Mouse (Mus musculus): ENCODE results near the gene Hist1h4i. TPM values are rescaled to one million over a fixed set of nuclear protein-coding genes. Genes with fewer than 3 reads are reported as not detected.
A peak's percentile ranks its signal among the peaks of the same experiment; 100 is the strongest.
"Not testable (repeated sequence)": the region's sequence is repeated elsewhere in the genome, so short reads cannot be mapped to it uniquely, and the experiment has no call there.

Gene Hist1h4i
- polyA plus RNA-seq, 1 experiment from 2014 or later, result 10.6 TPM

- H3K4me3 ChIP-seq (ENCODE audit: low read length), result no peak overlapping the region
- no peaks in the 10 kb centered on the region for H3K9me3 ChIP-seq (replicated peaks; ENCODE audit: control insufficient read depth, low read length)
- ATAC-seq (replicated peaks; ENCODE audit: extremely low read depth, insufficient read depth, low FRiP score), result no peak
- H3K9ac ChIP-seq (ENCODE audit: low read length), result no peak overlapping the region
- H3K36me3 ChIP-seq (ENCODE audit: control insufficient read depth, insufficient read depth), result no peaks in the 10 kb centered on the region
- H3K4me2 ChIP-seq (ENCODE audit: low read depth, low read length), result no peak overlapping the region
- no peaks in the 10 kb centered on the region for H3K27me3 ChIP-seq (ENCODE audit: control insufficient read depth, insufficient read depth, low read length)
- 47% methylated on average over 2 of the region's 2 CpGs for WGBS
- peaks cover 20% of the 10 kb centered on the region for H3K4me1 ChIP-seq (ENCODE audit: control insufficient read depth, insufficient read depth, low read length)
- no peak overlapping the region for H3K27ac ChIP-seq (ENCODE audit: low read length)
Observed at GRCm38 (mm10) chr13:22045311-22045710, 4.1 kb upstream of the Hist1h4i start.

GRCm38 (mm10) chr13:22044432-22045155 is 3.4 kb upstream of the Hist1h4i start:
- H3K27ac ChIP-seq (ENCODE audit: low read length), result no peak overlapping the region
- WGBS, result 86% methylated on average over 6 of the region's 6 CpGs
- no peaks in the 10 kb centered on the region for H3K36me3 ChIP-seq (ENCODE audit: control insufficient read depth, insufficient read depth)
- H3K27me3 ChIP-seq (ENCODE audit: control insufficient read depth, insufficient read depth, low read length), result no peaks in the 10 kb centered on the region
- H3K9ac ChIP-seq (ENCODE audit: low read length), result no peak overlapping the region; the same call in 1 of the 2 replicates
- no peak for ATAC-seq (replicated peaks; ENCODE audit: extremely low read depth, insufficient read depth, low FRiP score)
- H3K4me3 ChIP-seq (ENCODE audit: low read length), result no peak overlapping the region
- peaks cover 22% of the 10 kb centered on the region for H3K4me1 ChIP-seq (ENCODE audit: control insufficient read depth, insufficient read depth, low read length)
- H3K4me2 ChIP-seq (ENCODE audit: low read depth, low read length), result peak overlapping the region; percentile 64
- H3K9me3 ChIP-seq (replicated peaks; ENCODE audit: control insufficient read depth, low read length), result no peaks in the 10 kb centered on the region

GRCm38 (mm10) chr13:22043503-22044431 is 2.6 kb upstream of the Hist1h4i start:
- Histone ChIP-seq H3K27ac (ENCODE audit: low read length) (peak overlapping the region; percentile 76), H3K4me1 (ENCODE audit: control insufficient read depth, insufficient read depth, low read length) (peaks cover 22% of the 10 kb centered on the region), H3K9ac (ENCODE audit: low read length) (peak overlapping the region; percentile 71), H3K4me2 (ENCODE audit: low read depth, low read length) (peak overlapping the region; percentile 64), H3K36me3 (ENCODE audit: control insufficient read depth, insufficient read depth) (no peaks in the 10 kb centered on the region), H3K27me3 (ENCODE audit: control insufficient read depth, insufficient read depth, low read length) (no peaks in the 10 kb centered on the region), H3K4me3 (ENCODE audit: low read length) (peak overlapping the region; percentile 43), H3K9me3 (replicated peaks; ENCODE audit: control insufficient read depth, low read length) (no peaks in the 10 kb centered on the region)
- WGBS, result 1% methylated on average over 11 of the region's 14 CpGs
- no peak for ATAC-seq (replicated peaks; ENCODE audit: extremely low read depth, insufficient read depth, low FRiP score)

GRCm38 (mm10) chr13:22042568-22043502 is 1.7 kb upstream of the Hist1h4i start, which contains the start of the genes Hist1h2ag and Hist1h2bj:
TSS of gene Hist1h2ag (minus strand) at chr13:22042944.
TSS of gene Hist1h2bj (plus strand) at chr13:22043214.
- Histone ChIP-seq H3K4me1 (ENCODE audit: control insufficient read depth, insufficient read depth, low read length) (peaks cover 22% of the 10 kb centered on the region), H3K9ac (ENCODE audit: low read length) (peak within 1 kb of the TSS; percentile 74), H3K4me3 (ENCODE audit: low read length) (peak within 1 kb of the TSS; percentile 49), H3K4me2 (ENCODE audit: low read depth, low read length) (peak within 1 kb of the TSS; percentile 68), H3K27ac (ENCODE audit: low read length) (peak within 1 kb of the TSS; percentile 88)
- H3K9me3 ChIP-seq (replicated peaks; ENCODE audit: control insufficient read depth, low read length); H3K27me3 ChIP-seq (ENCODE audit: control insufficient read depth, insufficient read depth, low read length); H3K36me3 ChIP-seq (ENCODE audit: control insufficient read depth, insufficient read depth): not testable (repeated sequence)
- ATAC-seq (replicated peaks; ENCODE audit: extremely low read depth, insufficient read depth, low FRiP score), result peak; percentile 88
- WGBS, result under 1% methylated on average over 40 of the region's 80 CpGs

DNA sequence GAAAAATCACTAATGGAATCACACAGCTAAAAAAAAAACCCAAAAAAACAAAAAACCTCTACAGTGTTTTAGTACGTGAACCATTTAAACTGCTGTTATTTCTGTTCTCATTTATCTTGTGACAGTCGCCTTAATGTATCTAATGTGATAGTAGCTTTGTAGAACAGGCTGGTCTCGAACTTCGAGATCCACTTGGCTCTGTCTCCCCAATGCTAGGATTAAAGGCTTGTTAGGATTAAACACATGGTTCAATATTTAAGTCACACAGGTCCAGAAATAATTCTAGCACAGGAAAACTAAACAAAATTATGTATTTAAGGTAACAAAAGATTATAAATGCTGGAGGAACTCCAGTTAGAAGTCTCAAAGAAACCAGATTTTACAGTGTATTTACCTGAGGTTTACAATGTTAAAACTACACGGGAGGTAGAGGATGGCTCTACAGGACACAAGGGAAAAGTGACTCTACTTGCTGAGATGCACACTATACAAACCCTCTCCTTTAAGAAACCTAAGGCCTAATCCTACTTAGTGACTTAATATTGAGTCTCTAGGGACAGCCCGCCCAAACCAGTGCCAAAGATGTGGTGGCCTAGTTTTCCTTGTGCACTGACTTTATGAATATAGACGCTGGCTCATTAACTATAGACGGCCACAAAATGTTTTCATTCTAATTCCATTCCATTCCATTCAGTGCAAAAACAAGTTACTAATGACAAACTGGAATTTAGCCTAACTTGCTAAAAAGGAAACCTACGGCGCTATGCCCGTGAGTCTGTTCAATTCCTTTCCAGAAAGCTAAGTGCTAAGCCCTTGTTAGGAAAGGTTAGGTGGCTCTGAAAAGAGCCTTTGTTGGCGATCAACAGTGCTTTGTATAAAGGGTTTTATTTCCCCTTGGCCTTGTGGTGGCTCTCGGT is 747 bp upstream of the Hist1h4i start:
- Histone ChIP-seq H3K4me2 (ENCODE audit: low read depth, low read length) (peak overlapping the region; percentile 68), H3K27me3 (ENCODE audit: control insufficient read depth, insufficient read depth, low read length) (no peaks in the 10 kb centered on the region), H3K9ac (ENCODE audit: low read length) (peak overlapping the region; percentile 74), H3K36me3 (ENCODE audit: control insufficient read depth, insufficient read depth) (no peaks in the 10 kb centered on the region), H3K27ac (ENCODE audit: low read length) (peak overlapping the region; percentile 88), H3K9me3 (replicated peaks; ENCODE audit: control insufficient read depth, low read length) (no peaks in the 10 kb centered on the region), H3K4me1 (ENCODE audit: control insufficient read depth, insufficient read depth, low read length) (peaks cover 22% of the 10 kb centered on the region), H3K4me3 (ENCODE audit: low read length) (peak overlapping the region; percentile 49)
- ATAC-seq (replicated peaks; ENCODE audit: extremely low read depth, insufficient read depth, low FRiP score), result no peak
- 6% methylated on average over 13 of the region's 13 CpGs for WGBS

DNA sequence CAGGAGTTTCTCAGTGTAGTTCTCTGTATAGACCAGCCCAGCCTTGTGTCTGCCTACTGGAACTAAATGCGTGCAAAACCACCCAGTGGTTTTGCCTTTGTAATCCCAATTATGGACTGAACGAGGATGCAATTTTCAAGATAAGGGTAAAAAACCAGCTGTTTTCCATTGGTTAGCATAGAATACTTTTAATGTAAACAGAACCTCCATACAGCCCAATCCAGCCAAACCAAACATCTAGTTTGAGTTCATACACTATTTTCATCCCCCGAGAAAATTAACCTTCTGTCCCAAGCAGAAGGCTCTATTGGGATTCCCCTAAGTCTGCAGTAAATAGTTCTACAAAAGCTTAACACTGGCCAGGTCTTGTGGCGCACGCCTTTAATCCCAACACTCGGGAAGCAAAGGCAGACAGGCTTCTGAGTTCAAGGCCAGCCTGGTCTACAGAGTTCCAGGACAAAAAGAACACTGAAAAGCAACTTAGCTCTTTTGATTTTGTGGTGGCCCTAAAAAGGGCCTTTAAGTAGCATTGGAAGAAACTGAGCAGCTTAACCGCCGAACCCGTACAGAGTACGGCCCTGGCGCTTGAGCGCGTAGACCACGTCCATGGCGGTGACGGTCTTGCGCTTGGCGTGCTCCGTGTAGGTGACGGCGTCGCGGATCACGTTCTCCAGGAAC is 559 bp downstream of the Hist1h4i start:
- no peaks in the 10 kb centered on the region for H3K36me3 ChIP-seq (ENCODE audit: control insufficient read depth, insufficient read depth)
- under 1% methylated on average over 19 of the region's 24 CpGs for WGBS

GRCm38 (mm10) chr13:22039951-22040463 is 1.2 kb downstream of the Hist1h4i start:
- WGBS, result 11% methylated on average over 2 of the region's 2 CpGs
- peak overlapping the region; percentile 81 for H3K27ac ChIP-seq (ENCODE audit: low read length)
- ATAC-seq (replicated peaks; ENCODE audit: extremely low read depth, insufficient read depth, low FRiP score), result no peak
- peak overlapping the region; percentile 62 for H3K4me2 ChIP-seq (ENCODE audit: low read depth, low read length)
- H3K9me3 ChIP-seq (replicated peaks; ENCODE audit: control insufficient read depth, low read length), result no peaks in the 10 kb centered on the region
- peak overlapping the region; percentile 18; the same call in 1 of the 2 replicates for H3K9ac ChIP-seq (ENCODE audit: low read length)
- H3K27me3 ChIP-seq (ENCODE audit: control insufficient read depth, insufficient read depth, low read length), result no peaks in the 10 kb centered on the region
- peak overlapping the region; percentile 55 for H3K4me3 ChIP-seq (ENCODE audit: low read length)
- peaks cover 28% of the 10 kb centered on the region for H3K4me1 ChIP-seq (ENCODE audit: control insufficient read depth, insufficient read depth, low read length)
- no peaks in the 10 kb centered on the region for H3K36me3 ChIP-seq (ENCODE audit: control insufficient read depth, insufficient read depth)

More for the DNA sequence above, 559 bp downstream of the Hist1h4i start:
- Histone ChIP-seq H3K9me3 (replicated peaks; ENCODE audit: control insufficient read depth, low read length) (no peaks in the 10 kb centered on the region), H3K4me1 (ENCODE audit: control insufficient read depth, insufficient read depth, low read length) (peaks cover 28% of the 10 kb centered on the region), H3K27ac (ENCODE audit: low read length) (peak overlapping the region; percentile 81), H3K4me3 (ENCODE audit: low read length) (peak overlapping the region; percentile 55), H3K27me3 (ENCODE audit: control insufficient read depth, insufficient read depth, low read length) (no peaks in the 10 kb centered on the region), H3K9ac (ENCODE audit: low read length) (peak overlapping the region; percentile 43), H3K4me2 (ENCODE audit: low read depth, low read length) (peak overlapping the region; percentile 62)
- ATAC-seq (replicated peaks; ENCODE audit: extremely low read depth, insufficient read depth, low FRiP score), result peak; percentile 1; the same call in 1 of the 2 replicates
